Mouse (Mus musculus): ENCODE measurements around the gene Dab1. TPM values are rescaled to one million over a fixed set of nuclear protein-coding genes. Genes with fewer than 3 reads are reported as not detected.

Gene Dab1
- polyA plus RNA-seq, 1 experiment from 2014 or later, result 36.4 TPM

GRCm38 (mm10) chr4:104269422-104270172, 650.4 kb downstream of the Dab1 start:
- Histone ChIP-seq H3K27ac (ENCODE audit: low read depth, low read length) (no peak overlapping the region), H3K4me3 (ENCODE audit: low read depth, low read length) (no peak overlapping the region), H3K27me3 (ENCODE audit: control insufficient read depth, insufficient read depth, low read length) (no peaks in the 10 kb centered on the region), H3K9ac (ENCODE audit: low read length) (no peak overlapping the region), H3K4me2 (ENCODE audit: low read depth) (no peak overlapping the region), H3K9me3 (ENCODE audit: control insufficient read depth, low read length) (no peaks in the 10 kb centered on the region), H3K4me1 (ENCODE audit: control insufficient read depth, insufficient read depth, low read length) (no peaks in the 10 kb centered on the region), H3K36me3 (ENCODE audit: control insufficient read depth, insufficient read depth, low read length) (no peaks in the 10 kb centered on the region)
- ATAC-seq (ENCODE audit: insufficient read depth, low FRiP score, low TSS enrichment) (no peak), DNase-seq (ENCODE audit: low spot score) (no peak)
- WGBS, result 87% methylated on average over 6 of the region's 6 CpGs

GRCm38 (mm10) chr4:104270173-104270557, 651.0 kb downstream of the Dab1 start:
- Histone ChIP-seq H3K9ac (ENCODE audit: low read length) (no peak overlapping the region), H3K27me3 (ENCODE audit: control insufficient read depth, insufficient read depth, low read length) (no peaks in the 10 kb centered on the region), H3K4me3 (ENCODE audit: low read depth, low read length) (no peak overlapping the region), H3K9me3 (ENCODE audit: control insufficient read depth, low read length) (no peaks in the 10 kb centered on the region), H3K36me3 (ENCODE audit: control insufficient read depth, insufficient read depth, low read length) (no peaks in the 10 kb centered on the region), H3K4me1 (ENCODE audit: control insufficient read depth, insufficient read depth, low read length) (no peaks in the 10 kb centered on the region), H3K4me2 (ENCODE audit: low read depth) (no peak overlapping the region), H3K27ac (ENCODE audit: low read depth, low read length) (no peak overlapping the region)
- no peak for ATAC-seq (ENCODE audit: insufficient read depth, low FRiP score, low TSS enrichment)
- WGBS, result 75% methylated on average over 5 of the region's 5 CpGs
- DNase-seq (ENCODE audit: low spot score), result no peak

- Histone ChIP-seq H3K4me1 (ENCODE audit: control insufficient read depth, insufficient read depth, low read length) (no peaks in the 10 kb centered on the region), H3K4me2 (ENCODE audit: low read depth) (no peak overlapping the region), H3K4me3 (ENCODE audit: low read depth, low read length) (no peak overlapping the region), H3K9ac (ENCODE audit: low read length) (no peak overlapping the region), H3K27ac (ENCODE audit: low read depth, low read length) (no peak overlapping the region), H3K9me3 (ENCODE audit: control insufficient read depth, low read length) (no peaks in the 10 kb centered on the region), H3K27me3 (ENCODE audit: control insufficient read depth, insufficient read depth, low read length) (no peaks in the 10 kb centered on the region), H3K36me3 (ENCODE audit: control insufficient read depth, insufficient read depth, low read length) (no peaks in the 10 kb centered on the region)
- DNase-seq (ENCODE audit: low spot score) (no peak), ATAC-seq (ENCODE audit: insufficient read depth, low FRiP score, low TSS enrichment) (no peak)
- WGBS, result 95% methylated on average over 1 of the region's 1 CpGs
Observed at GRCm38 (mm10) chr4:104275260-104275659, 656.1 kb downstream of the Dab1 start.

- H3K36me3 ChIP-seq (ENCODE audit: control insufficient read depth, insufficient read depth, low read length), result no peaks in the 10 kb centered on the region
- no peaks in the 10 kb centered on the region for H3K9me3 ChIP-seq (ENCODE audit: control insufficient read depth, low read length)
- no peak overlapping the region for H3K4me2 ChIP-seq (ENCODE audit: low read depth)
- 94% methylated on average over 7 of the region's 7 CpGs for WGBS
- H3K27ac ChIP-seq (ENCODE audit: low read depth, low read length), result no peak overlapping the region
- H3K4me1 ChIP-seq (ENCODE audit: control insufficient read depth, insufficient read depth, low read length), result no peaks in the 10 kb centered on the region
- no peak for ATAC-seq (ENCODE audit: insufficient read depth, low FRiP score, low TSS enrichment)
- no peak for DNase-seq (ENCODE audit: low spot score)
- H3K27me3 ChIP-seq (ENCODE audit: control insufficient read depth, insufficient read depth, low read length), result no peaks in the 10 kb centered on the region
- no peak overlapping the region for H3K4me3 ChIP-seq (ENCODE audit: low read depth, low read length)
- no peak overlapping the region for H3K9ac ChIP-seq (ENCODE audit: low read length)
Observed at GRCm38 (mm10) chr4:104276916-104277315, 657.8 kb downstream of the Dab1 start.

- no peak for ATAC-seq (ENCODE audit: insufficient read depth, low FRiP score, low TSS enrichment)
- H3K4me2 ChIP-seq (ENCODE audit: low read depth), result no peak overlapping the region
- no peaks in the 10 kb centered on the region for H3K27me3 ChIP-seq (ENCODE audit: control insufficient read depth, insufficient read depth, low read length)
- no peak overlapping the region for H3K9ac ChIP-seq (ENCODE audit: low read length)
- H3K4me1 ChIP-seq (ENCODE audit: control insufficient read depth, insufficient read depth, low read length), result no peaks in the 10 kb centered on the region
- H3K9me3 ChIP-seq (ENCODE audit: control insufficient read depth, low read length), result no peaks in the 10 kb centered on the region
- 64% methylated on average over 3 of the region's 3 CpGs for WGBS
- DNase-seq (ENCODE audit: low spot score), result no peak
- no peak overlapping the region for H3K27ac ChIP-seq (ENCODE audit: low read depth, low read length)
- H3K4me3 ChIP-seq (ENCODE audit: low read depth, low read length), result no peak overlapping the region
- no peaks in the 10 kb centered on the region for H3K36me3 ChIP-seq (ENCODE audit: control insufficient read depth, insufficient read depth, low read length)
Observed at GRCm38 (mm10) chr4:104281518-104281917, 662.4 kb downstream of the Dab1 start.

- DNase-seq (ENCODE audit: low spot score), result no peak
- H3K9me3 ChIP-seq (ENCODE audit: control insufficient read depth, low read length), result no peaks in the 10 kb centered on the region
- 65% methylated on average over 6 of the region's 6 CpGs for WGBS
Observed at GRCm38 (mm10) chr4:104283906-104284305, 664.7 kb downstream of the Dab1 start.

GRCm38 (mm10) chr4:104288401-104288800, 669.2 kb downstream of the Dab1 start:
- Histone ChIP-seq H3K27ac (ENCODE audit: low read depth, low read length) (no peak overlapping the region), H3K4me2 (ENCODE audit: low read depth) (no peak overlapping the region), H3K4me1 (ENCODE audit: control insufficient read depth, insufficient read depth, low read length) (no peaks in the 10 kb centered on the region), H3K9me3 (ENCODE audit: control insufficient read depth, low read length) (no peaks in the 10 kb centered on the region), H3K27me3 (ENCODE audit: control insufficient read depth, insufficient read depth, low read length) (no peaks in the 10 kb centered on the region), H3K9ac (ENCODE audit: low read length) (no peak overlapping the region), H3K36me3 (ENCODE audit: control insufficient read depth, insufficient read depth, low read length) (no peaks in the 10 kb centered on the region), H3K4me3 (ENCODE audit: low read depth, low read length) (no peak overlapping the region)
- 76% methylated on average over 3 of the region's 3 CpGs for WGBS
- no peak for DNase-seq (ENCODE audit: low spot score)
- ATAC-seq (ENCODE audit: insufficient read depth, low FRiP score, low TSS enrichment), result no peak

More at GRCm38 (mm10) chr4:104283906-104284305, 664.7 kb downstream of the Dab1 start:
- no peak overlapping the region for H3K4me3 ChIP-seq (ENCODE audit: low read depth, low read length)
- no peak overlapping the region for H3K4me2 ChIP-seq (ENCODE audit: low read depth)
- H3K27ac ChIP-seq (ENCODE audit: low read depth, low read length), result no peak overlapping the region
- H3K36me3 ChIP-seq (ENCODE audit: control insufficient read depth, insufficient read depth, low read length), result no peaks in the 10 kb centered on the region
- ATAC-seq (ENCODE audit: insufficient read depth, low FRiP score, low TSS enrichment), result no peak
- no peak overlapping the region for H3K9ac ChIP-seq (ENCODE audit: low read length)
- no peaks in the 10 kb centered on the region for H3K27me3 ChIP-seq (ENCODE audit: control insufficient read depth, insufficient read depth, low read length)
- H3K4me1 ChIP-seq (ENCODE audit: control insufficient read depth, insufficient read depth, low read length), result no peaks in the 10 kb centered on the region

- 82% methylated on average over 3 of the region's 3 CpGs for WGBS
- no peaks in the 10 kb centered on the region for H3K27me3 ChIP-seq (ENCODE audit: control insufficient read depth, insufficient read depth, low read length)
- H3K9ac ChIP-seq (ENCODE audit: low read length), result no peak overlapping the region
- no peaks in the 10 kb centered on the region for H3K4me1 ChIP-seq (ENCODE audit: control insufficient read depth, insufficient read depth, low read length)
- DNase-seq (ENCODE audit: low spot score) (no peak), ATAC-seq (ENCODE audit: insufficient read depth, low FRiP score, low TSS enrichment) (no peak)
- H3K9me3 ChIP-seq (ENCODE audit: control insufficient read depth, low read length), result no peaks in the 10 kb centered on the region
- H3K27ac ChIP-seq (ENCODE audit: low read depth, low read length), result no peak overlapping the region
- no peak overlapping the region for H3K4me2 ChIP-seq (ENCODE audit: low read depth)
- no peak overlapping the region for H3K4me3 ChIP-seq (ENCODE audit: low read depth, low read length)
- H3K36me3 ChIP-seq (ENCODE audit: control insufficient read depth, insufficient read depth, low read length), result no peaks in the 10 kb centered on the region
Observed at GRCm38 (mm10) chr4:104301764-104302163, 682.6 kb downstream of the Dab1 start.

- Histone ChIP-seq H3K36me3 (ENCODE audit: control insufficient read depth, insufficient read depth, low read length) (no peaks in the 10 kb centered on the region), H3K4me2 (ENCODE audit: low read depth) (no peak overlapping the region), H3K27ac (ENCODE audit: low read depth, low read length) (no peak overlapping the region), H3K4me1 (ENCODE audit: control insufficient read depth, insufficient read depth, low read length) (no peaks in the 10 kb centered on the region), H3K27me3 (ENCODE audit: control insufficient read depth, insufficient read depth, low read length) (no peaks in the 10 kb centered on the region), H3K9me3 (ENCODE audit: control insufficient read depth, low read length) (no peaks in the 10 kb centered on the region), H3K4me3 (ENCODE audit: low read depth, low read length) (no peak overlapping the region), H3K9ac (ENCODE audit: low read length) (no peak overlapping the region)
- ATAC-seq (ENCODE audit: insufficient read depth, low FRiP score, low TSS enrichment) (no peak), DNase-seq (ENCODE audit: low spot score) (no peak)
- WGBS, result 81% methylated on average over 10 of the region's 10 CpGs
Observed at GRCm38 (mm10) chr4:104302996-104303652, 684.0 kb downstream of the Dab1 start.
